Mouse (Mus musculus): Measurements from ENCODE around the gene Sf3b4. TPM values are rescaled to one million over a fixed set of nuclear protein-coding genes. Genes with fewer than 3 reads are reported as not detected.

The Sf3b4 gene
- total RNA-seq, 1 experiment = 91.1 TPM

- no peak overlapping the region for H3K9ac ChIP-seq (ENCODE audit: insufficient read depth, low read depth, low read length, poor library complexity, severe bottlenecking)
- no peak overlapping the region for H3K27ac ChIP-seq (ENCODE audit: insufficient read depth, low read depth, low read length, poor library complexity, severe bottlenecking)
- in situ Hi-C loops (cut with MboI; ENCODE audit: low sequenced_read_pairs in 2 of 2, unreplicated experiment in 2 of 2) = no loop called here
- H3K4me1 ChIP-seq (ENCODE audit: control insufficient read depth in 2 of 2, insufficient read depth in 2 of 2, low read length in 2 of 2, poor library complexity in 1 of 2) = peaks cover 11 to 21% of the 10 kb centered on the region in 2 experiments
- peak; percentile 53 for DNase-seq (ENCODE audit: low read depth, low spot score)
- H3K9me3 ChIP-seq (ENCODE audit: control insufficient read depth, insufficient read depth, low read depth, low read length) = no peaks in the 10 kb centered on the region
- H3K36me3 ChIP-seq (ENCODE audit: control insufficient read depth, insufficient read depth, low read length, poor library complexity, severe bottlenecking) = no peaks in the 10 kb centered on the region
- H3K4me3 ChIP-seq (ENCODE audit: insufficient read depth in 1 of 2, low read depth in 1 of 2, low read length in 2 of 2, poor library complexity in 1 of 2, severe bottlenecking in 1 of 2) = peak overlapping the region; percentile 51 to 64
- no peak for TF ChIP-seq CHD2 (IDR thresholded peaks at IDR 0.05; ENCODE audit: low read depth, low read length)
- TF ChIP-seq HCFC1 (IDR thresholded peaks at IDR 0.05; ENCODE audit: borderline replicate concordance, insufficient read depth, low read length) = no peak
- TF ChIP-seq MAFK (IDR thresholded peaks at IDR 0.05; ENCODE audit: insufficient read depth, low read depth, low read length) = no peak
- TF ChIP-seq ZC3H11A (IDR thresholded peaks at IDR 0.05; ENCODE audit: borderline replicate concordance, low read depth, low read length) = no peak
- no peak for TF ChIP-seq ZNF384 (IDR thresholded peaks at IDR 0.05; ENCODE audit: low read depth, low read length)
Observed at GRCm38 (mm10) chr3:96160803-96161516, 11.2 kb upstream of the Sf3b4 start.

GRCm38 (mm10) chr3:96161869-96162840, 10.0 kb upstream of the Sf3b4 start, which contains the start of gene Mtmr11:
Mtmr11 (plus strand) TSS chr3:96162004.
- Histone ChIP-seq H3K9ac (ENCODE audit: insufficient read depth, low read depth, low read length, poor library complexity, severe bottlenecking) (peak within 1 kb of the TSS; percentile 74), H3K4me1 (ENCODE audit: control insufficient read depth in 2 of 2, insufficient read depth in 2 of 2, low read length in 2 of 2, poor library complexity in 1 of 2) (peaks cover 8 to 20% of the 10 kb centered on the region in 2 experiments; a peak in 3 of 4 replicates), H3K9me3 (ENCODE audit: control insufficient read depth, insufficient read depth, low read depth, low read length) (no peaks in the 10 kb centered on the region), H3K36me3 (ENCODE audit: control insufficient read depth, insufficient read depth, low read length, poor library complexity, severe bottlenecking) (no peaks in the 10 kb centered on the region), H3K27ac (ENCODE audit: insufficient read depth, low read depth, low read length, poor library complexity, severe bottlenecking) (no peak within 1 kb of the TSS), H3K4me3 (ENCODE audit: insufficient read depth in 1 of 2, low read depth in 1 of 2, low read length in 2 of 2, poor library complexity in 1 of 2, severe bottlenecking in 1 of 2) (peak within 1 kb of the TSS; percentile 51 to 64)
- in situ Hi-C loops (cut with MboI; ENCODE audit: low sequenced_read_pairs in 2 of 2, unreplicated experiment in 2 of 2) = no loop called here
- no peak for DNase-seq (ENCODE audit: low read depth, low spot score)
- TF ChIP-seq ZC3H11A (IDR thresholded peaks at IDR 0.05; ENCODE audit: borderline replicate concordance, low read depth, low read length) = no peak
- TF ChIP-seq ZNF384 (IDR thresholded peaks at IDR 0.05; ENCODE audit: low read depth, low read length) = no peak
- TF ChIP-seq MAFK (IDR thresholded peaks at IDR 0.05; ENCODE audit: insufficient read depth, low read depth, low read length) = no peak
- no peak for TF ChIP-seq CHD2 (IDR thresholded peaks at IDR 0.05; ENCODE audit: low read depth, low read length)
- no peak for TF ChIP-seq HCFC1 (IDR thresholded peaks at IDR 0.05; ENCODE audit: borderline replicate concordance, insufficient read depth, low read length)

GRCm38 (mm10) chr3:96163040-96163439, 9.1 kb upstream of the Sf3b4 start:
- DNase-seq (ENCODE audit: low read depth, low spot score) = no peak
- in situ Hi-C loops (cut with MboI; ENCODE audit: low sequenced_read_pairs in 2 of 2, unreplicated experiment in 2 of 2) = no loop called here
- Histone ChIP-seq H3K4me1 (ENCODE audit: control insufficient read depth in 2 of 2, insufficient read depth in 2 of 2, low read length in 2 of 2, poor library complexity in 1 of 2) (peaks cover 8 to 20% of the 10 kb centered on the region in 2 experiments; a peak in 3 of 4 replicates), H3K4me3 (ENCODE audit: insufficient read depth in 1 of 2, low read depth in 1 of 2, low read length in 2 of 2, poor library complexity in 1 of 2, severe bottlenecking in 1 of 2) (no peak overlapping the region), H3K9me3 (ENCODE audit: control insufficient read depth, insufficient read depth, low read depth, low read length) (no peaks in the 10 kb centered on the region), H3K9ac (ENCODE audit: insufficient read depth, low read depth, low read length, poor library complexity, severe bottlenecking) (no peak overlapping the region), H3K27ac (ENCODE audit: insufficient read depth, low read depth, low read length, poor library complexity, severe bottlenecking) (no peak overlapping the region), H3K36me3 (ENCODE audit: control insufficient read depth, insufficient read depth, low read length, poor library complexity, severe bottlenecking) (no peaks in the 10 kb centered on the region)
- TF ChIP-seq CHD2 (IDR thresholded peaks at IDR 0.05; ENCODE audit: low read depth, low read length) (no peak), MAFK (IDR thresholded peaks at IDR 0.05; ENCODE audit: insufficient read depth, low read depth, low read length) (no peak), ZNF384 (IDR thresholded peaks at IDR 0.05; ENCODE audit: low read depth, low read length) (no peak), ZC3H11A (IDR thresholded peaks at IDR 0.05; ENCODE audit: borderline replicate concordance, low read depth, low read length) (no peak), HCFC1 (IDR thresholded peaks at IDR 0.05; ENCODE audit: borderline replicate concordance, insufficient read depth, low read length) (no peak)

- Histone ChIP-seq H3K9ac (ENCODE audit: insufficient read depth, low read depth, low read length, poor library complexity, severe bottlenecking) (no peak overlapping the region), H3K4me1 (ENCODE audit: control insufficient read depth in 2 of 2, insufficient read depth in 2 of 2, low read length in 2 of 2, poor library complexity in 1 of 2) (peaks cover 3 to 12% of the 10 kb centered on the region in 2 experiments; a peak in 2 of 4 replicates), H3K9me3 (ENCODE audit: control insufficient read depth, insufficient read depth, low read depth, low read length) (no peaks in the 10 kb centered on the region), H3K36me3 (ENCODE audit: control insufficient read depth, insufficient read depth, low read length, poor library complexity, severe bottlenecking) (peaks cover 4% of the 10 kb centered on the region; the same call in 1 of the 2 replicates), H3K27ac (ENCODE audit: insufficient read depth, low read depth, low read length, poor library complexity, severe bottlenecking) (no peak overlapping the region), H3K4me3 (ENCODE audit: insufficient read depth in 1 of 2, low read depth in 1 of 2, low read length in 2 of 2, poor library complexity in 1 of 2, severe bottlenecking in 1 of 2) (no peak overlapping the region)
- DNase-seq (ENCODE audit: low read depth, low spot score) = no peak
- TF ChIP-seq MAFK (IDR thresholded peaks at IDR 0.05; ENCODE audit: insufficient read depth, low read depth, low read length) (no peak), HCFC1 (IDR thresholded peaks at IDR 0.05; ENCODE audit: borderline replicate concordance, insufficient read depth, low read length) (no peak), ZC3H11A (IDR thresholded peaks at IDR 0.05; ENCODE audit: borderline replicate concordance, low read depth, low read length) (no peak), ZNF384 (IDR thresholded peaks at IDR 0.05; ENCODE audit: low read depth, low read length) (no peak), CHD2 (IDR thresholded peaks at IDR 0.05; ENCODE audit: low read depth, low read length) (no peak)
- in situ Hi-C loops (cut with MboI; ENCODE audit: low sequenced_read_pairs in 2 of 2, unreplicated experiment in 2 of 2) = no loop called here
Observed at GRCm38 (mm10) chr3:96168466-96169158, 3.5 kb upstream of the Sf3b4 start.
